Mouse (Mus musculus): ENCODE results near the gene Socs1.

The Socs1 gene

DNA sequence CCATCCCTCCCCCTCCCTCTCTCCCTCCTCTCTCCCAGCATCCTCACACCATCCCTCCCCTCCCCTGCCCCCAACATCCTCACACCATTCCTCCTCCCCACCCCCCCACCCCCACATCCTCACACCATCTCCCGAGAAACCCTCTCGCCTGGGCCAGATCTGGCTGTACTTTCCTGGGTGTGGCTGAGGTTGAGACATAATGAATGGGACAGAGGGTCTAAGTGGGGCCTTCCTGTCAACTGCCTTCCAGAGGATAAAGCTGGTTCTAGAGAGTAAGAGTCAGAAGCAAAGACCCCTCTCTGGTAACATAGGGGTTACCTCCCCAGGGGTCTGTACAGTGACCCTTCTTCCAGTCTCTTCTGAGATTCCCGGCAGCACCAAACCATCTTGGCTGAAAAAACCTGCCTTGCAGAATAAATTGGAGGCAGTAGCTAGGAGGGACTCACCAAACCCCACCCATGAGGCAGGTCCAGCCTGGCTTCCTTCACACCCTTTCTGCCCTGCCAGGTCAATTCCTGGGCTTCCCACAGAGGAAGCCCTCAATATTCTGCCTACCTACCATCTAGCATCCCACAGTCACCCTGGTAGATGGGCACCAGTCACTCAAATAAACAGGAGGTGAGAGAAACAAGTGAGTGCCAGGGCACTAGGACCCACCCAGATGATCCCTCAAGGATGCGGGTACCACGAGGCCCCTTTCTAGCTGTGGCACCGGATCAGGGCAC is 21.6 kb downstream of the Socs1 start:
- no peak for DNase-seq (ENCODE audit: low spot score in 2 of 2)

DNA sequence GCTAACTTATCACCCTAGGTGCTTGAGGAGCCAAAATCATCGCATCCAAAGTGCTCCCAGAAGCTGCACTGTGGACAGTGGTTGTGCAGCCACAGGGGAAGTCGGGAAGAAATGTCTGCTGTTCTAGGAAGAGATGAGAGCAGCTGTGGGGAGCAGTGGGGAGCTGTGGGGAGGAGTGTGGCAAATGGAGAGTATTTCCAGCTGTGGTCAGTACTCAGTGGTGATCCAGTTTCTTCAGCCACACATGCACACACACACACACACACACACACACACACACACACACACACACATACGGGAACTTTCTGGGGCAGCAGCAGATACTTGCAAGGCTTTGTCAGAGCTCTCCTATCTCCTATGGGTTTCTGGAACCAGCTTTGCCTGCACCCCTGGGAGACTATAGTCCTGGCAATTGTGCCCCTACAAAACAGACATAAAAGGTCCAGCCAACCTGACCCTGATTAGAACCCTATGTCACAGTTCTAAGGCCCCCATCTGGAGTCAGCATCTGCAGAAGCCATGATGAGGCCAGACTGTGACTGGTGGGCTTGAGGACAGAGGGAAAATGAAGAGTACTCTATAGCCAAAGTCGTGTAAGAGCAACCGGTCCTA is 22.7 kb downstream of the Socs1 start:
- DNase-seq (ENCODE audit: low spot score in 2 of 2), result no peak

DNA sequence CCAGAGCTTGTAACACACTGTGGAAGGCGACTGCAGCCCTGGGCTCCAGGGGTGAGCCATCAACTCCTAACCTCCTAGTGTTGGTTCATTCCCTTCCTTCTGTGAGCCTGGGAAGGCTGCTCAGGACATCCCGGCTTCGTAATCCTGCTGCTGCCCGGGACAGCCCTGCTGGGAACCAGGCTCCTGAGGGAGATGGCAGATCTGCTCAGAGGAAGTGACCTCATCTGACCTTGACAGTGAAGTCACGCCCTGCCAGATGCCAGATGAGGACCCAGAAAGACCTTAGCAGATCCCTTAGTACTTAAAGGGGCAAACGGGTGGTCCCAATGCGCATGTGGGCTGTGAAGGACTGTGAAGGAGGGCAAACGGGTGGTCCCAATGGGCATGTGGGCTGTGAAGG is 24.2 kb downstream of the Socs1 start:
- no peak for DNase-seq (ENCODE audit: low spot score in 2 of 2)

DNA sequence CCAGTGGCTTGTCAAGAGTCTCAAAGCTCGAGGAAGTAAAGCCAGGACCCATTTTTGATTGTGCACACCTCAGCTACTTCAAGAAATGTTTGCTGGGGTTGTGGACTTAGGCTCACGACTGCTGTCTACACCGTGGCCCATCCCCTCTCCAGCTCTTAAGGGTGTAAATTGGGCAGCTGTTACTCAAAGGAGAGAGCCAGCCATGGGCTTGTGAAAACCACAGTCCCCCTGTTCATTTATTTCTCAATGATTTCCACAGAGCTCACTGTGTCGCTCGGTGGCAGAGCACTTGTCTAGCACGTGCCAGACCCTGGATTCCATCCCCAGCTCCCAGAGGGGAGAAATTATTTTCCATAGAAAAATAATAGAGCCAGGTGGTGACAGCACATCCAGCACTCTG is 29.2 kb downstream of the Socs1 start:
- no peak for DNase-seq (ENCODE audit: low spot score in 2 of 2)

DNA sequence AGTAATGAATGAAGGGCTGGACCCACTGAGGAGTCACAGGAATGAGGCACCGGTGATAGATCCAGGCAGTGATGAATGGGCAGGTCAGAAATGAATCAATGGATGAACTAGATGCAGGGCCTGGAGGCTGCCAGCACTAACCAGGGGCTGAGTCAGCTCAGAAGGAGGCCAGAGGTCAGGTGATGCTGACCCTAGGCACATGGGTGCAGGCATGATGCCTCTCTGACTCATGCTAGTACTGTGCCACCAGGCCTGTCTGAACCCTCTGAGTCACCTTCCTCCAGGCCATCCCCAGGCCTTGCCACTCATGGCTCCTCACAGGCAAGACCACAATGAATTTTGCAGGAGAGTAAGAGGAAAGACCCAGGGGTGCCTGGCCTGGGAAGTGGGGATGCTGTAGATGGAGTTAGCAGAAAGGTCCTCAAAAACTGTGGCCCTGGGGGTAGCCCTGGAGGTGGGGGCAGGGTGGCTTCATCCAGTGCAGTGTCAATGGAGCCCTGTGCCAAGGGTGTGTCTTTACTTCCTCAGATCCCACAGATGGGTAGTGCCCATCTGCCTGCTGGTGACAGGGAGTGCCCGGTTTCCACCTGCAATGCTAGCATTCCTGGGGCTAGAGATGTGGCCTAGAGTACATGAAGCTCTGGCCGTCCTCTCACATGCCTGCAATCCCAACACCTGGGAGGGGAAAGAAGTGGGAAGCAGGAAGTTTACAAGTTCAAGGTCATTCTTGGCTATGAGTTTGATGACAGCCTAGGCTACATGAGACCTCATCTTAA is 30.6 kb downstream of the Socs1 start:
- no peak for DNase-seq (ENCODE audit: low spot score in 2 of 2)

DNA sequence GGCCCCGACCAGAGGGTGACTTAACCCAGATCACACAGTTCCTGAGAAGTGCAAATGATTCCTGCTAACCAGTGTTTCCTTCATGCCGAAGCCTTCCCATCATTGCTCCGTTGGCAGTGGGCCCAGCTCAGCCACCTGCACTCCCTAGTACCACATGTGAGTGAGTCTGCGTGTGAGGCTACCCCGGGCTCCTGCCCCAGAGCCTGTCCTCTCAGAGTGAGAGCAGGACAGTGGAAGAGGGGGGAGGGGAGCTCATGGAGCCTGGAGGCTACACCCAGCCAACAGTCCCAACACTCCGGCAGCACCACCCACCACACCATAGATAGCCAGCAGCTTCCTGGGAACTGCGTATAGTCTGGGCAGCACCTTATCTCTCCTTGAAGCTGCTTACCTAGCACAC is 35.5 kb downstream of the Socs1 start:
- peak; percentile 39 to 41 for DNase-seq (ENCODE audit: low spot score in 2 of 2)

DNA sequence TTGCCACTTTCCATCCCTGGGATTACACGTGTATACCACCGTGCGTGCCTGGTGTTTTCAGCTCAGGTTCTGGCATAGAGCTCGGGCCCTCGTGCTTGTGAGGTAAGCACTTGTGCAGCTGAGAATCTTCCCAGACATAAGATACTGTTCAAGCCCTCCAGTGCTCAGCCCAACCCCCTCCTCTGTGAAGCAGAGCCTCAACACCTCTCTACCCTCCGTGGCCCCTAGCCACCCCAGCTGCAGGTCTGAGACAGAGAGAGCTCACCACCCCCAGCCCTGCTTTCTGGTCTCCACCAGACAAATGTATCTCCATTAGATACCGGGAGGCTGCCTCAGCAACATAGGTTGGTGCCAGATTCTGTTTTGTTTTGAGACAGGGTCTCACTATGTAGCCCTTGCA is 36.1 kb downstream of the Socs1 start:
- no peak for DNase-seq (ENCODE audit: low spot score in 2 of 2)

DNA sequence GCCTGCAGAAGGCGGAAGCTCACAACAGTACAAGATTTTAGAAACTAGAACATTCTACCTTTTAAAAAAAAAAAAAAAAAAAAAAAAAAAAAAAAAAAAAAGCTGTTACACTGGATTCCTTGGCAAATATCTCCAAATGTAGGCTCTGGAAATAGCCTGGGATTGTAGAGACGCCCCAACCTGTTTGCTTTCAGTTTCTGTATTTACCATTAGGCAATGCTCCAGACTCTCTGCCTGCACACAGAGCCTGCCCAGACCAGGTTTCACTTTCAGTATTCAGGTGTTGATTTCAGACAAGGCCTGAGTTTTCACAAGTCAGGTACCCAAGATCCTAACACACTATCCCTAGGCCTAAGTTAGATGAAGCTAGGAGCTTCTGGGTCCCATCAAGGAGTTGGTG is 44.3 kb downstream of the Socs1 start:
- no peak for DNase-seq (ENCODE audit: low spot score in 2 of 2)

DNA sequence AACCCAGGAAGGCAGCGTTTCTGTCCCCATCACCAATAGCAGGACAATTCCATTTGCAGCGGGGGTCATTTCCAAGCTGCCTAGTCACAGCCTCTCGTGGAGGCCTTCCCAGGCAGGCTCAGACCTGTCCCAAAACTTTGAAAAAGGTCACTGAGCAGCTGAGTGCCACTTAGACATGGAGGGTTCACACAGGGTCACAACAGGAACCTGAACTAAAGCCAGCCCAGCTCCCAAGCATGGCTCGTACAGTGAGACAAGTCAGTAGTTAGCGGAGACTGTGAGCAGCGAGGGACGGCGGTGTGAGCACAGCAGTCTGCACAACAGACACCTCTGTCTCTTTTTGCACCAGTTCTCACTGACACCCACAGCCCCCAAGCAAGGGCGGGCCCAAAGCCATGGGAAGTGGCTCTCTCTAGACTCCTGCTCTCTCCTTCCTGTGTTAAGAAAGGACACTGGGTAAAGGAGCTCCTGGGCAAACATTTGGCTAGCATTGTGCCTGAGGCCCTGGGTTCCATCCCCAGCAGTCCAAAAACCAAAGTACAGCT is 45.4 kb downstream of the Socs1 start:
- no peak for DNase-seq (ENCODE audit: low spot score in 2 of 2)

DNA sequence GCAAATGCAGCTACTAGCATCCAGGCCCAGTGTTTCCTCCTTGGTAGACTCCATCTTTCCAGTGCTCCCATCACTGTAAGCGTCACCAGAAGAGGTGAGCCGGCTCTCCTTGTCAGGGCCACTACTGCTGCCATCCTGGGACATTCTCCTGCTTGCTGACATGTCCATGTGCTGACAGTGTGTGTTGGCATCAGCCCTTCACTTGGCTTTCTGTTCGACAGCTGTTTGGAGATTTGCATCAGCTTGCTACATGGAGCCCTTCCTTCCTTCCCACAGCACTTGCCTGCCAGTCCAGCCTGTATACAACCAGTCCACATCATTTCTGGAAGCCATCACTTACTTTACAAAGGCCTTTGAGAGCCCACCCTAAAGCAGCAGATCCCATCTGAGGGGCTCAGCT is 46.5 kb downstream of the Socs1 start:
- DNase-seq (ENCODE audit: low spot score in 2 of 2), result no peak

DNA sequence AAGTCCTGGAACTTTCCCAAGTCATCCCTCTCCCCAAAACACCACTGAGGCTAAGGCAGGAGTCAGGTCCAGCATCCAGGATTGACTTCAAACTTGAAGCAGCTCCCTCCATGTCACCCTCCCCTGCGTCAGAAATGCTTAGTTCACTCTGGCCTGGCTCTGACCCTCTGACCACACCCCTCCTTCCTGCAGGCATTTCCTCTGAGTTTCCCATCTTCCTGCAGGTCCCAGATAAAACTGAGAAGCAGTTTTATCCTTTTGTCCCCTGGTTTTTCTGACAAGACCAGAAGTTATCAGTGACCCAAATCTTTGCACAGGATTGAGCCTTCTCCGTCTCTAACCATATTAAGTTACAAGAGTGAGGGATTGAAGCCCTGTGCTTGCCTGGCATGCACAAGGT is 47.8 kb downstream of the Socs1 start:
- no peak for DNase-seq (ENCODE audit: low spot score in 2 of 2)

DNA sequence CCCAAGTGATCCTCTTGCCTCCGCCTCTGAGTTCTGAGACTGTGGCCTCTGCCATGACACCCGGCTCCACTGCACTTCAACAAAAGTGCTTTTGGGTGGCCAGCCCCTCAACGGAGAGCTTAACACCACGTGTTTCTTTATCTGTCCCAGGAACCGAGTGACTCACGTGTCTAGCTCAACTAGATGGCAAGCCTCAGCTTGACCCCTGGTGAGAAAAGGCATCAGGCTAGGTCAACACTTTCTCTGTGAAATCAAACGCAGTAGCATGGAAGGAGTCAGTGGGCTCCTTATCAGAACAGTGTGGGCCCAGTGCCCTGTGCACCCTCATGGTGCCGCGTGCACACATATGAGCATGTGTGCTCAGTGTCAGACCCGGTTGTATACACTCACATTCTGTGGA is 49.0 kb downstream of the Socs1 start:
- DNase-seq (ENCODE audit: low spot score in 2 of 2), result no peak

DNA sequence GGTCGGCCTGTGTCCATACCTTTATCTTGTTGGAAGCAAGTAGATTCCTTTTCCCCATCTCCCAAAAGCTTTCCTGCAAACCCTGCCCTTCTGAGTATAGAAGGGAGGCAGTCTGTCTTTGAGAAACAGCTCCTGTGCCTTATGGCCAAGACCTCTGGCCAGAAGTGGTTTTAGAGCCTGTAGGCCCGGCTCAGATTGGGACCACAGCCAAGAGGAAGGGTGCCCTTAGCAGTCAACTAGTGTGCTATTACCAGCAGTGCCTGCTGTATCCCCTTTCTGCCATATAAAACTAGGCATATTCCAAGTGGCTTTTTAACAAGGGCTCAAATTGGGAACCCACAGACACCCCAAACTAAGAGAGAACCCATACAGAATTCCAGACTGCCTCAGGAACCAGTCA is 49.6 kb downstream of the Socs1 start:
- DNase-seq (ENCODE audit: low spot score in 2 of 2), result no peak

DNA sequence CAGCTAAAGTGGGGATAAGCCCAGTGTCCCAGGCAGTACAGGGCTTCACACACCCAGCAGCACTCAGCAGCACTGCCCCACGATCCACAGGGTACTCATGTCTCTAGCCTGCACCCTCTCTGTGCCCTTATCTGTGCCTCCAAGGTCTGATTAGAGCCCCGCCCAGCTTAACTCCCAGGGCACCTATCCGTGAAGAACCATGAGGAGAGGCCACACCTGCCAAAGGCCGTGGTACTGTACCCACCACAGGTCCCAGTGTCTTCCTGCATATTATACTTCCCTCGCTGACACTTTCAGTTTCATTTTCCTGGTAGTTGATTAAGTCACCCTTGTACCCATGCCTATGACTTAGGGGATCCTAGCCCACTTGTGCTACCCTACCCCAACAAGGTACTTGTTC is 52.9 kb downstream of the Socs1 start:
- DNase-seq (ENCODE audit: low spot score in 2 of 2), result no peak

Data from right cerebral cortex, adult 2 months (tissue).